Mouse (Mus musculus) adrenal gland, postnatal 0 days (tissue): Measurements from ENCODE around the gene Sms. TPM values are rescaled to one million over a fixed set of nuclear protein-coding genes. Genes with fewer than 3 reads are reported as not detected.

Experiments used
- polyA plus RNA-seq: library from polyadenylated mRNA; unstranded; fragments of >200 nt; fragmentation: Nextera tagmentation; extraction: Ambion mirVana; gene quantifications from 2 replicates; pipeline ENCODE4 v1.2.1, GENCODE M21; 2015

Sms gene
- 39.4 and 52.0 TPM in 2 replicates for polyA plus RNA-seq

DNA sequence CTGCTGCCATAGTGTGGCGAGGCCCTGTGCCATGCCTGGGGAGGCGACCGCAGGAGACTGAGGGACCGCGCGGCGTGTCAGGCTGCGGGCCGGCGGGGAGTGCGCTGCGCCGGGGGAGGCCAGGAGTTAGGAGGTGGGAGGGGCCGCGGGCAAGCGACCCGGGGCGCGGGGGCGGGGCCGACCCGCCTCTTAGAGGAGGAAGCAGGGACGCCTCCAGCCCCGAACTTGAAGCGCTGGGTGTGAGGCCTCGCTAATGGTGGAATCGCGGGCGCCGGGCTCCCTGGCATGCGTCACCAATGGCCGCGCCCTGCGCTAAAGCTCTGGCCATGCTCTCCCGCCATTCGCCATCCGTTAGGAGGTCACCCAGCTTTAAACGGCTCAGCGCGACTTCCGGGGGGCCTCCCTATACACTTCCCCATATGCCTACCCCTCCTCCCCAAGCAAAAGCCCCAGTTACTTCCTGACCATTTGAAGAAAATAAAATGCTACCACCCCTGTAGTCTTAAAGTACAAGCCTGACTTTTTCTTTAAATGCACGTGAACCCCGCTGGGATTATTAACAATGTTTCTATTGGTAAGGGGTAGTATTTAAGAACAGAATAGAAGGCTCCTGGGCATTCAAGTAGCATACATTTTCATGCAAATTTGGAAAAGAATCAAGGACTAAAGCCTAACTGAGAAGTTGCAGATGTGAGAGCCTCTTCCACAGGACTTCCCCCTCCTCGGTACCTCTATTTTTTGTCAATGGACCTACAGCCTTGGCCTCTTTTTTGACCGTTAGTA is at the start of gene Sms:
Sms (minus strand) TSS at position 344 of the 783 bp plus-strand sequence.

DNA sequence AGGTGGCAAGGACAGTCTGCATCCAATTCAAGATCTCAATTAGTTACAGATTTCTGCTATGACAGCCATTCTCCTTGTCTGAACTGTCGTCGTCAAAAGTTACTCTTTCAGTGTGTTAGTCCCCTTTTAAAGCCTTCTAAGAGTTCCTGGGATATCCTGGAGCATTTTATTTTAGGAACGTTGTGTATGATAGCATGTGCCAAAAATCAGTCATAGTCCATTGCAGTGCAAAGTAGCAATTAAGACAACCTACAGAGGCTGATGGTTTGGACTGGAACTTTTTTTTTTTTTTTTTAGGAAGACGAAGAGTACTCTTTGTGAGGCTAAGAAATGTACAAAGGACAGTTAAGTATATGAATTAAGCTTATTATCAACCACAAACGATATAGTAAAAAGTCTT is 76.9 kb downstream of the Sms start, which contains the start of gene Phex:
Phex (minus strand) TSS at position 101 of the 400 bp plus-strand sequence.

Other genes with a start within 250 kb of the Sms start
- 0.30 and 0.35 TPM in 2 replicates for gene Phex, start 77.0 kb downstream of the Sms start, polyA plus RNA-seq
- 1.0 and 1.6 TPM in 2 replicates for gene Yy2, start 76.7 kb upstream of the Sms start, polyA plus RNA-seq
- gene Mbtps2, start 106.4 kb upstream of the Sms start, polyA plus RNA-seq: 13.2 and 16.8 TPM in 2 replicates
- 37.7 and 53.7 TPM in 2 replicates for gene Smpx, start 206.6 kb upstream of the Sms start, polyA plus RNA-seq